ENCODE assay signal across 23 mouse cellular contexts in the genomic region with DNA sequence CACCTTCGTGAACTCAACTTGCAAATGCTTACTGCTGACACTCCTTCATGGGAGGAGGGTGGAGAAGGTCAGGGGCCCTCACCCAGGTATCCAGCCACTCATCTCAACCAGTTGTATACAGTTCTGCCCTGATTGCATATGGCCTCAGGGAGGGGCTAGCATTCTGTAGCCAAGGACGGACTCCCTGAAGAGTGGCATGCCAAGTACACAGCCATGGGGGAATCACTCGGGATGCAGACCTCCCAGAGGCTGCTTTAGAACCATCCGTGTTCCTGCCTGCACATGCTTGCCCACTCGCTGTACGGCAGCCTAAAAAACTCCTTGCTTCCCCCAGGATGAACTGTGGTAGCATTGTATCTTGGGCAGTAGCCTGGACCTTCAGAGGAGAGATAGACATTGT. TPM values are rescaled to one million over a fixed set of nuclear protein-coding genes. Genes with fewer than 3 reads are reported as not detected.
DNase-seq lines count a peak whose midpoint lies in the region; ATAC-seq lines count a peak whose summit lies in the region.
"Had no signal": no experiment of that assay in that cellular context is flagged by ENCODE, and none has a peak within 500 bp of the region (broad histone marks: within the 10 kb centered on the region; RNA-seq: fewer than 3 reads in every experiment).

No protein-coding gene starts in this region.

- no peaks in the 10 kb centered on the region for H3K4me1 ChIP-seq in heart, embryonic 10.5 days
- H3K4me1 ChIP-seq in liver, embryonic 13.5 days (replicated peaks), result peaks cover 53% of the 10 kb centered on the region

- no peak overlapping the region for H3K4me3 ChIP-seq in heart, embryonic 10.5 days
- H3K4me3 ChIP-seq in liver, embryonic 13.5 days (replicated peaks), result no peak overlapping the region

- intact Hi-C loops in heart, postnatal 10 days (cut with DNase I), result no loop called here
- intact Hi-C loops in heart, postnatal 14 days (cut with DNase I), result no loop called here

- H3K27ac ChIP-seq in heart, embryonic 10.5 days, result no peak overlapping the region
- H3K27ac ChIP-seq in liver, embryonic 13.5 days, result no peak overlapping the region

- no peaks in the 10 kb centered on the region for H3K27me3 ChIP-seq in heart, embryonic 10.5 days (ENCODE audit: insufficient read depth, poor library complexity, severe bottlenecking)
- H3K27me3 ChIP-seq in liver, embryonic 13.5 days, result no peaks in the 10 kb centered on the region
- H3K27me3 ChIP-seq: CH12.LX, Patski had no signal

- no peaks in the 10 kb centered on the region for H3K36me3 ChIP-seq in heart, embryonic 10.5 days
- no peaks in the 10 kb centered on the region for H3K36me3 ChIP-seq in liver, embryonic 13.5 days
- H3K36me3 ChIP-seq: G1E had no signal

- no peaks in the 10 kb centered on the region for H3K9me3 ChIP-seq in heart, embryonic 10.5 days
- H3K9me3 ChIP-seq in liver, embryonic 13.5 days (replicated peaks), result no peaks in the 10 kb centered on the region
- H3K9me3 ChIP-seq: G1E had no signal

- no peak overlapping the region for H3K4me2 ChIP-seq in liver, embryonic 13.5 days

- WGBS in heart, embryonic 10.5 days, result 77% methylated on average over 6 of the region's 6 CpGs
- 65% methylated on average over 6 of the region's 6 CpGs for WGBS in liver, embryonic 13.5 days (ENCODE audit: insufficient replicate concordance)

- no peak overlapping the region for H3K9ac ChIP-seq in liver, embryonic 13.5 days

- ATAC-seq in liver, embryonic 13.5 days (ENCODE audit: low read depth), result peak; percentile 7; the same call in 1 of the 2 replicates
- ATAC-seq: activated CD4-positive, CD25-positive, alpha-beta regulatory T cell, adult 4 months; CD4-positive, CD25-positive, alpha-beta regulatory T cell, adult 4 months; Patski had no signal

- peak; percentile 79 for DNase-seq in heart, adult 11 months
- DNase-seq in heart, postnatal 10 days, result no peak
- peak; percentile 61 for DNase-seq in heart, embryonic 10.5 days (ENCODE audit: low spot score)
- no peak for DNase-seq in heart, postnatal 14 days
- no peak for DNase-seq in liver, embryonic 13.5 days
- no peak for DNase-seq in liver
- DNase-seq: adrenal gland, adult 2 months; adrenal gland, adult 8-10 months; adrenal gland, postnatal 10 days; adrenal gland, postnatal 14 days; adrenal gland, postnatal 25 days; adrenal gland, postnatal 36 days; B cell, adult 2 months; cerebellum, adult 11 months; cerebellum, adult 11-12 months; cerebellum, adult 18-20 months had no signal

RNA-seq across cellular contexts. Expression of gene Ehf, which starts 35.6 kb away (rescaled TPM):
- under 1 TPM; 0.05 TPM for total RNA-seq in heart, postnatal 10 days (2021)
- not detected in 2 replicates for polyA plus RNA-seq in heart, embryonic 10.5 days (2016; fragmentation: Nextera tagmentation; extraction: Ambion mirVana)
- total RNA-seq in heart, postnatal 14 days (2021), result under 1 TPM; 0.20 to 0.41 TPM
- 0.08 and 0.19 TPM in 2 replicates for polyA plus RNA-seq in liver, embryonic 13.5 days (2015; fragmentation: Nextera tagmentation; extraction: Ambion mirVana)
- total RNA-seq: MEL had no signal
- polyA plus RNA-seq: activated CD4-positive, CD25-positive, alpha-beta regulatory T cell, adult 4 months; C2C12 had no signal

Comparison
In these comparisons a context has a peak if more than half of its experiments do, and no peak if none do; other contexts are left out.
1. DNase-seq: peak in heart, adult 11 months (single experiment) and heart, embryonic 10.5 days (single experiment); none in heart, postnatal 10 days (0 of 2), heart, postnatal 14 days (0 of 2), liver, embryonic 13.5 days (single experiment) and liver (single experiment).